Mouse (Mus musculus): ENCODE measurements around the gene Taf10.

- TF ChIP-seq UBTF (IDR thresholded peaks at IDR 0.05; ENCODE audit: borderline replicate concordance, insufficient read depth, low read depth, low read length) (no peak), ZKSCAN1 (IDR thresholded peaks at IDR 0.05; ENCODE audit: low read depth, low read length) (no peak), ETS1 (IDR thresholded peaks at IDR 0.05; ENCODE audit: low read depth, low read length) (no peak), CHD2 (IDR thresholded peaks at IDR 0.05; ENCODE audit: low read length) (no peak), KAT2A (conservative IDR thresholded peaks at IDR 0.05; ENCODE audit: low read depth, low read length) (no peak)
Measured at GRCm38 (mm10) chr7:105715366-105715765, 28.8 kb downstream of the Taf10 start.

Data from MEL (cell line).